Mouse (Mus musculus) testis, adult 2 months (tissue): ENCODE results near the gene Fn1. TPM values are rescaled to one million over a fixed set of nuclear protein-coding genes. Genes with fewer than 3 reads are reported as not detected.

ENCODE experiments used
- H3K27ac ChIP-seq: fragments of 200-500 bp; 2 replicates; pipeline ENCODE4 v1.5.1; 2012; ENCODE audit warnings: low read depth, low read length; ENCODE audit not compliant: control insufficient read depth, insufficient read depth
- H3K27me3 ChIP-seq: fragments of 200-500 bp; 2 replicates; pipeline ENCODE4 v1.6.1; 2012; ENCODE audit warnings: mild to moderate bottlenecking, low read length, moderate library complexity; ENCODE audit not compliant: control insufficient read depth, insufficient read depth
- H3K36me3 ChIP-seq: fragments of 200-500 bp; 2 replicates; pipeline ENCODE4 v1.6.1; 2012; ENCODE audit warnings: mild to moderate bottlenecking, low read length; ENCODE audit not compliant: control insufficient read depth, insufficient read depth
- H3K4me1 ChIP-seq: fragments of 200-500 bp; 2 replicates; pipeline ENCODE4 v1.6.1; 2012; ENCODE audit warnings: low read length; ENCODE audit not compliant: control insufficient read depth, insufficient read depth
- H3K4me3 ChIP-seq: fragments of 200-500 bp; 2 replicates; pipeline ENCODE4 v1.5.1; 2012; ENCODE audit warnings: low read depth, mild to moderate bottlenecking, low read length, moderate library complexity, mixed read lengths; ENCODE audit not compliant: control insufficient read depth
- CTCF ChIP-seq: fragments of 200-500 bp; IDR thresholded peaks from 2 replicates; pipeline ENCODE4 v1.5.1; 2012; ENCODE audit warnings: low read depth, mild to moderate bottlenecking, inconsistent platforms, low read length, moderate library complexity; ENCODE audit not compliant: control insufficient read depth, insufficient read depth, insufficient replicate concordance
- POLR2A ChIP-seq: fragments of 200-500 bp; IDR thresholded peaks from 2 replicates; pipeline ENCODE4 v1.6.1; 2012; ENCODE audit warnings: low read depth, mild to moderate bottlenecking, inconsistent platforms, low read length, moderate library complexity; ENCODE audit not compliant: control insufficient read depth
- polyA plus RNA-seq: library from polyadenylated mRNA; depleted of rRNA; stranded (reverse); fragments of >200 nt; gene quantifications from 2 replicates; pipeline ENCODE4 v1.2.3, GENCODE M21; 2012

Fn1 gene
- polyA plus RNA-seq, 1 experiment, result 15.8 TPM

- Histone ChIP-seq H3K36me3 (no peaks in the 10 kb centered on the region), H3K4me3 (no peak overlapping the region), H3K27me3 (no peaks in the 10 kb centered on the region), H3K27ac (no peak overlapping the region), H3K4me1 (no peaks in the 10 kb centered on the region)
- TF ChIP-seq CTCF, result no peak
- TF ChIP-seq POLR2A, result no peak
Observed at GRCm38 (mm10) chr1:71621526-71621925, 31.5 kb downstream of the Fn1 start.

- no peak for TF ChIP-seq CTCF
- TF ChIP-seq POLR2A, result no peak
- Histone ChIP-seq H3K4me1 (no peaks in the 10 kb centered on the region), H3K27ac (no peak overlapping the region), H3K27me3 (no peaks in the 10 kb centered on the region), H3K36me3 (no peaks in the 10 kb centered on the region), H3K4me3 (no peak overlapping the region)
Observed at GRCm38 (mm10) chr1:71614545-71615246, 38.3 kb downstream of the Fn1 start.

- TF ChIP-seq POLR2A (no peak), CTCF (no peak)
- no peaks in the 10 kb centered on the region for H3K36me3 ChIP-seq
- no peaks in the 10 kb centered on the region for H3K4me1 ChIP-seq
- no peak overlapping the region for H3K4me3 ChIP-seq
- H3K27ac ChIP-seq, result no peak overlapping the region
- H3K27me3 ChIP-seq, result no peaks in the 10 kb centered on the region
Observed at GRCm38 (mm10) chr1:71612256-71612655, 40.7 kb downstream of the Fn1 start.

GRCm38 (mm10) chr1:71609916-71610315 lies 43.1 kb downstream of the Fn1 start:
- Histone ChIP-seq H3K27ac (no peak overlapping the region), H3K4me1 (no peaks in the 10 kb centered on the region), H3K4me3 (no peak overlapping the region), H3K27me3 (no peaks in the 10 kb centered on the region), H3K36me3 (no peaks in the 10 kb centered on the region)
- no peak for TF ChIP-seq CTCF
- no peak for TF ChIP-seq POLR2A

GRCm38 (mm10) chr1:71609057-71609775 lies 43.8 kb downstream of the Fn1 start:
- H3K4me3 ChIP-seq, result no peak overlapping the region
- TF ChIP-seq CTCF, result no peak
- no peak for TF ChIP-seq POLR2A
- H3K27ac ChIP-seq, result no peak overlapping the region
- H3K36me3 ChIP-seq, result no peaks in the 10 kb centered on the region
- no peaks in the 10 kb centered on the region for H3K4me1 ChIP-seq
- no peaks in the 10 kb centered on the region for H3K27me3 ChIP-seq

GRCm38 (mm10) chr1:71606600-71607325 lies 46.2 kb downstream of the Fn1 start:
- H3K4me1 ChIP-seq, result no peaks in the 10 kb centered on the region
- no peaks in the 10 kb centered on the region for H3K27me3 ChIP-seq
- H3K27ac ChIP-seq, result no peak overlapping the region
- no peak overlapping the region for H3K4me3 ChIP-seq
- TF ChIP-seq CTCF (no peak), POLR2A (no peak)
- H3K36me3 ChIP-seq, result no peaks in the 10 kb centered on the region

- Histone ChIP-seq H3K4me1 (no peaks in the 10 kb centered on the region), H3K27ac (no peak overlapping the region), H3K4me3 (no peak overlapping the region), H3K27me3 (no peaks in the 10 kb centered on the region), H3K36me3 (no peaks in the 10 kb centered on the region)
- TF ChIP-seq CTCF, result no peak
- no peak for TF ChIP-seq POLR2A
Observed at GRCm38 (mm10) chr1:71605751-71606150, 47.2 kb downstream of the Fn1 start.
